Mouse (Mus musculus): ENCODE data around the gene Itgb2. TPM values are rescaled to one million over a fixed set of nuclear protein-coding genes. Genes with fewer than 3 reads are reported as not detected.
A peak's percentile ranks its signal among the peaks of the same experiment; 100 is the strongest.

Itgb2 gene
- polyA plus RNA-seq, 1 experiment from 2014 or later: 0.59 TPM

DNA sequence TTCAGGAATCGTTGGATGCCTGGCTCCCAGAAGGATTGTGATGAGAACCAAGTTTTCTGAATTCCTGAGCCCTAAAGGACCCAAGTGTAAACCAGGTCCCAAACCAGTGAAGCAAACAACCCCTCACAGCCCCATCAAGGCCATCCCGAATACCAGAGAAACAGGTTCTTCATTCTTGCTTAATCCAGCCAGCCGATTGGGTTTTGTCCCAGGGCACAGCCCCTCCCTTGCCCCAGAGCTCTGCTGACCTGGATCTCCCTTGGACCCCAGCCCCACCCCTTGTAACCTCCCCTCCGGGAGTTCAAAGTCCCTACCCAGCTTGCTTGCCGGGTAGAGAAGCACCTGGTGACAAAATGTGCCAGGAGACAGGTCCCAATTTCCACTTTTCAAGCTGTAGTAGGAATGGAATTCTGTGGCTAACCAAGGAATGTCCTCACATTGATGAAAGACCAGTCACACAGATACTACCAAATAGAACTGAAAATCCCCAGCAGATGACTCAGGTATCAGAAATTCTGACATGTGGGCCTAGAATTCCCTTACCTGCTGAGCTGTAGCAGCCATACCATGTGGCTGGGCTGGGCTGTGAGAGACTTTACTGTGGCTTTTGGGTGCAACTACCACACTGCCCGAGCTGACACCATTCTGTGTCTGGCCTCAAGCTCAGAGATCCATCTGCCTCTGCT, 40.1 kb downstream of the Itgb2 start:
- H3K9me3 ChIP-seq (ENCODE audit: control insufficient read depth, low read length): no peaks in the 10 kb centered on the region
- H3K27ac ChIP-seq (ENCODE audit: low read depth, low read length): no peak overlapping the region
- no peaks in the 10 kb centered on the region for H3K4me1 ChIP-seq (ENCODE audit: control insufficient read depth, insufficient read depth, low read length)
- WGBS: 66% methylated on average over 6 of the region's 6 CpGs
- H3K27me3 ChIP-seq (ENCODE audit: control insufficient read depth, insufficient read depth, low read length): no peaks in the 10 kb centered on the region
- H3K4me3 ChIP-seq (ENCODE audit: low read depth, low read length): no peak overlapping the region
- no peak overlapping the region for H3K9ac ChIP-seq (ENCODE audit: low read length)
- H3K4me2 ChIP-seq: no peak overlapping the region
- DNase-seq (ENCODE audit: low spot score, missing footprints) (no peak), ATAC-seq (ENCODE audit: low FRiP score) (no peak)
- H3K36me3 ChIP-seq (ENCODE audit: control insufficient read depth, insufficient read depth, low read length): no peaks in the 10 kb centered on the region

- H3K4me1 ChIP-seq (ENCODE audit: control insufficient read depth, insufficient read depth, low read length): no peaks in the 10 kb centered on the region
- no peaks in the 10 kb centered on the region for H3K9me3 ChIP-seq (ENCODE audit: control insufficient read depth, low read length)
- no peak overlapping the region for H3K4me2 ChIP-seq
- H3K27me3 ChIP-seq (ENCODE audit: control insufficient read depth, insufficient read depth, low read length): no peaks in the 10 kb centered on the region
- no peak overlapping the region for H3K9ac ChIP-seq (ENCODE audit: low read length)
- H3K27ac ChIP-seq (ENCODE audit: low read depth, low read length): no peak overlapping the region
- DNase-seq (ENCODE audit: low spot score, missing footprints) (no peak), ATAC-seq (ENCODE audit: low FRiP score) (no peak)
- 44% methylated on average over 3 of the region's 3 CpGs for WGBS
- no peaks in the 10 kb centered on the region for H3K36me3 ChIP-seq (ENCODE audit: control insufficient read depth, insufficient read depth, low read length)
- H3K4me3 ChIP-seq (ENCODE audit: low read depth, low read length): no peak overlapping the region
Observed at GRCm38 (mm10) chr10:77572225-77572624, 42.2 kb downstream of the Itgb2 start.

- H3K4me2 ChIP-seq: no peak overlapping the region
- no peaks in the 10 kb centered on the region for H3K4me1 ChIP-seq (ENCODE audit: control insufficient read depth, insufficient read depth, low read length)
- H3K4me3 ChIP-seq (ENCODE audit: low read depth, low read length): no peak overlapping the region
- ATAC-seq (ENCODE audit: low FRiP score) (no peak), DNase-seq (ENCODE audit: low spot score, missing footprints) (no peak)
- H3K9ac ChIP-seq (ENCODE audit: low read length): no peak overlapping the region
- H3K27ac ChIP-seq (ENCODE audit: low read depth, low read length): no peak overlapping the region
- no peaks in the 10 kb centered on the region for H3K9me3 ChIP-seq (ENCODE audit: control insufficient read depth, low read length)
- 55% methylated on average over 1 of the region's 1 CpGs for WGBS
- H3K36me3 ChIP-seq (ENCODE audit: control insufficient read depth, insufficient read depth, low read length): no peaks in the 10 kb centered on the region
- no peaks in the 10 kb centered on the region for H3K27me3 ChIP-seq (ENCODE audit: control insufficient read depth, insufficient read depth, low read length)
Observed at GRCm38 (mm10) chr10:77573162-77573561, 43.1 kb downstream of the Itgb2 start.

GRCm38 (mm10) chr10:77580027-77580920, 50.2 kb downstream of the Itgb2 start:
- Histone ChIP-seq H3K9ac (ENCODE audit: low read length) (no peak overlapping the region), H3K27ac (ENCODE audit: low read depth, low read length) (no peak overlapping the region), H3K4me3 (ENCODE audit: low read depth, low read length) (no peak overlapping the region), H3K36me3 (ENCODE audit: control insufficient read depth, insufficient read depth, low read length) (no peaks in the 10 kb centered on the region), H3K27me3 (ENCODE audit: control insufficient read depth, insufficient read depth, low read length) (no peaks in the 10 kb centered on the region), H3K4me2 (no peak overlapping the region), H3K9me3 (ENCODE audit: control insufficient read depth, low read length) (no peaks in the 10 kb centered on the region), H3K4me1 (ENCODE audit: control insufficient read depth, insufficient read depth, low read length) (no peaks in the 10 kb centered on the region; the same call in 1 of the 2 replicates)
- DNase-seq (ENCODE audit: low spot score, missing footprints): no peak
- ATAC-seq (ENCODE audit: low FRiP score): no peak
- 72% methylated on average over 10 of the region's 10 CpGs for WGBS

DNA sequence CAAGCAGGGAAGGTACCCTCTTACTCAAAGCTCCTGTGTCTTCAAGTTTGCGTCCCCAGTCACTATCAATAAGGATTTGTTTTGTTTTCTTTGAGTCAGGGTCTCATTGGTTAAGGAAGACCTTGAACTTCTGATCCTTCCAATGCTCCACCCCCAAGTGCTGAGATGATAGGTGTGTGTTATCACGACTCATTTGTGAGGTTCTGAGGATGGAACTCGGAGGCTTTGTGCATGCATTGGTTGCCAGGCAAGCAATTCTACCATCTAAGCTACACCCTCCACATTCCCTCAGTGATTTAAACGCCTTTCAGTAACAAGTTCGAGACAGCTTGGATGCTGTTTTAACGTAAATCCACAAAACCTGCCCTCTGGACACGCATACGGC, 51.0 kb downstream of the Itgb2 start:
- Histone ChIP-seq H3K4me3 (ENCODE audit: low read depth, low read length) (peak overlapping the region; percentile 72), H3K9me3 (ENCODE audit: control insufficient read depth, low read length) (no peaks in the 10 kb centered on the region), H3K27ac (ENCODE audit: low read depth, low read length) (peak overlapping the region; percentile 75; the same call in 1 of the 2 replicates), H3K9ac (ENCODE audit: low read length) (peak overlapping the region; percentile 65), H3K4me2 (peak overlapping the region; percentile 66), H3K27me3 (ENCODE audit: control insufficient read depth, insufficient read depth, low read length) (no peaks in the 10 kb centered on the region), H3K36me3 (ENCODE audit: control insufficient read depth, insufficient read depth, low read length) (no peaks in the 10 kb centered on the region), H3K4me1 (ENCODE audit: control insufficient read depth, insufficient read depth, low read length) (no peaks in the 10 kb centered on the region; the same call in 1 of the 2 replicates)
- DNase-seq (ENCODE audit: low spot score, missing footprints) (no peak), ATAC-seq (ENCODE audit: low FRiP score) (peak; percentile 22; the same call in 1 of the 2 replicates)
- WGBS: 10% methylated on average over 8 of the region's 8 CpGs

GRCm38 (mm10) chr10:77581408-77582284, 51.6 kb downstream of the Itgb2 start, which contains the start of gene Pttg1ip:
Gene Pttg1ip (plus strand): TSS chr10:77581720.
- peak; percentile 99 for DNase-seq (ENCODE audit: low spot score, missing footprints)
- Histone ChIP-seq H3K27me3 (ENCODE audit: control insufficient read depth, insufficient read depth, low read length) (no peaks in the 10 kb centered on the region), H3K4me1 (ENCODE audit: control insufficient read depth, insufficient read depth, low read length) (no peaks in the 10 kb centered on the region; the same call in 1 of the 2 replicates), H3K27ac (ENCODE audit: low read depth, low read length) (peak within 1 kb of the TSS; percentile 75), H3K9ac (ENCODE audit: low read length) (peak within 1 kb of the TSS; percentile 79), H3K9me3 (ENCODE audit: control insufficient read depth, low read length) (no peaks in the 10 kb centered on the region), H3K4me3 (ENCODE audit: low read depth, low read length) (peak within 1 kb of the TSS; percentile 72), H3K36me3 (ENCODE audit: control insufficient read depth, insufficient read depth, low read length) (no peaks in the 10 kb centered on the region), H3K4me2 (peak within 1 kb of the TSS; percentile 66)
- whole genome bisulfite sequencing: under 1% methylated on average over 64 of the region's 64 CpGs
- peak; percentile 97 for ATAC-seq (ENCODE audit: low FRiP score)

- WGBS: 11% methylated on average over 8 of the region's 8 CpGs
- ATAC-seq (ENCODE audit: low FRiP score): 0 out of 2 replicates have a peak, but pooled peaks have one; percentile 17
Observed at GRCm38 (mm10) chr10:77582285-77582618, 52.2 kb downstream of the Itgb2 start.

DNA sequence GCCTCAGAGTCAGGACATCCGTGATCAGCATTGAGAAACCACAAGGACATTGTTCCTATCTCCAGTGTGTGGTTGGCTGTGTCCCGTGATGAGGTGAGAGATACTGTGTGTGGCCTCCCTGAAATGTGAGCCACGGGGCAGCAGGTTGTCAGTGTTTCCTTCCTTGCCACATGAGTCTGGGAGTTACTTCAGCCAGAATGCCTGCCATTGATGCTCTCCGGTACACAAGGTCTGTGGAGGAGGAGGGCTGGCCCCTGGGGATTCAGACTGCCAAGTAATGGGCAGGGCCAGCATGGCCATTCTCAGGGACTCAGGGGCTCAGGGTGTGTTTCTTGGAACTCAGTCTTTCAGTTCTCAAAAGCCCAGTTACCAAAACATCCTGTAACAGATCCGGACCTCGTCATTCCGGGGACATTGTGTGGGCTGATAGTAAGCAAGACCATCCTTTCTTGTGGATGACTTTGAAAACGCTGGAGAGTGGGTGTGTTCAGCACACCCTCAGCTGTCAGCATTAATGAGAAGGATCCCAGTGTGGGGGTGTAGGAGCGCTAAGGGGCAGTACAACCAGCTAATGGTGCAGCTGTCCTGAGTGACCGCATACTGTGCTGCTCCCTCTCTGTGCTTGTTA, 53.9 kb downstream of the Itgb2 start:
- WGBS: 81% methylated on average over 10 of the region's 10 CpGs

More at GRCm38 (mm10) chr10:77582285-77582618, 52.2 kb downstream of the Itgb2 start:
- Histone ChIP-seq H3K4me3 (ENCODE audit: low read depth, low read length) (peak overlapping the region; percentile 72), H3K4me2 (peak overlapping the region; percentile 66), H3K27me3 (ENCODE audit: control insufficient read depth, insufficient read depth, low read length) (no peaks in the 10 kb centered on the region), H3K27ac (ENCODE audit: low read depth, low read length) (no peak overlapping the region), H3K4me1 (ENCODE audit: control insufficient read depth, insufficient read depth, low read length) (no peaks in the 10 kb centered on the region; the same call in 1 of the 2 replicates), H3K9ac (ENCODE audit: low read length) (peak overlapping the region; percentile 79), H3K36me3 (ENCODE audit: control insufficient read depth, insufficient read depth, low read length) (no peaks in the 10 kb centered on the region), H3K9me3 (ENCODE audit: control insufficient read depth, low read length) (no peaks in the 10 kb centered on the region)
- no peak for DNase-seq (ENCODE audit: low spot score, missing footprints)

More for the DNA sequence above, 53.9 kb downstream of the Itgb2 start:
- no peaks in the 10 kb centered on the region for H3K9me3 ChIP-seq (ENCODE audit: control insufficient read depth, low read length)
- H3K4me3 ChIP-seq (ENCODE audit: low read depth, low read length): no peak overlapping the region
- DNase-seq (ENCODE audit: low spot score, missing footprints) (no peak), ATAC-seq (ENCODE audit: low FRiP score) (no peak)
- no peaks in the 10 kb centered on the region for H3K36me3 ChIP-seq (ENCODE audit: control insufficient read depth, insufficient read depth, low read length)
- no peak overlapping the region for H3K9ac ChIP-seq (ENCODE audit: low read length)
- H3K27ac ChIP-seq (ENCODE audit: low read depth, low read length): no peak overlapping the region
- H3K4me2 ChIP-seq: no peak overlapping the region
- H3K27me3 ChIP-seq (ENCODE audit: control insufficient read depth, insufficient read depth, low read length): no peaks in the 10 kb centered on the region
- H3K4me1 ChIP-seq (ENCODE audit: control insufficient read depth, insufficient read depth, low read length): no peaks in the 10 kb centered on the region; the same call in 1 of the 2 replicates
